Mouse (Mus musculus) NIH3T3 (cell line): ENCODE measurements around the gene Sart3.
"Not testable (repeated sequence)": the region's sequence is repeated elsewhere in the genome, so short reads cannot be mapped to it uniquely, and the experiment has no call there.

Source experiments
- DNase-seq: peaks from one replicate; pipeline ENCODE4 v3.0.0-alpha.2; 2012; ENCODE audit warnings: low read depth

Gene Sart3

GRCm38 (mm10) chr5:113772450-113772895 lies at the start of gene Sart3, which contains the start of gene Iscu:
Gene Sart3, minus strand, starts transcription at chr5:113772510.
Gene Iscu, plus strand, starts transcription at chr5:113772748.
- DNase-seq, result peak; percentile 98

- no peak for DNase-seq
These were observed 46.3 kb upstream of the Sart3 start for GRCm38 (mm10) chr5:113818572-113818971.

- peak; percentile 93 for DNase-seq
These were observed 43.4 kb upstream of the Sart3 start for GRCm38 (mm10) chr5:113815638-113816152.

DNA sequence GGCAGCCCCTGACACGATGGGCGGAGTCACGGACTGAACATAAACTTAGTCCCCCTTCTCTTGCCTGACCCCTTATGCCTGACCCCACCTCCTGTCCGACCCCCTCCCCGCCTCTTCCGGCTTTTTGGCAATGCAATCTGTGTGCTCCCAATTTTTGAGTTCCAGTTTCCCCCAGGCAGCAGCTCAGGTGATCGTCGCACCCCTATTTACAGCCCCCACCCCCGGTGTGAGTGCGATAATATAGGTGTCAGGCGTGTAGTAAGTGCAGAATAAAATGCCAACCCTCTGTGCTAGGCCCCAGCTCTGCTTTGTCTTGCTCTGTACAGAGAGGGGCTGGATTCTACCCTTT lies 42.7 kb upstream of the Sart3 start:
- no peak for DNase-seq

DNA sequence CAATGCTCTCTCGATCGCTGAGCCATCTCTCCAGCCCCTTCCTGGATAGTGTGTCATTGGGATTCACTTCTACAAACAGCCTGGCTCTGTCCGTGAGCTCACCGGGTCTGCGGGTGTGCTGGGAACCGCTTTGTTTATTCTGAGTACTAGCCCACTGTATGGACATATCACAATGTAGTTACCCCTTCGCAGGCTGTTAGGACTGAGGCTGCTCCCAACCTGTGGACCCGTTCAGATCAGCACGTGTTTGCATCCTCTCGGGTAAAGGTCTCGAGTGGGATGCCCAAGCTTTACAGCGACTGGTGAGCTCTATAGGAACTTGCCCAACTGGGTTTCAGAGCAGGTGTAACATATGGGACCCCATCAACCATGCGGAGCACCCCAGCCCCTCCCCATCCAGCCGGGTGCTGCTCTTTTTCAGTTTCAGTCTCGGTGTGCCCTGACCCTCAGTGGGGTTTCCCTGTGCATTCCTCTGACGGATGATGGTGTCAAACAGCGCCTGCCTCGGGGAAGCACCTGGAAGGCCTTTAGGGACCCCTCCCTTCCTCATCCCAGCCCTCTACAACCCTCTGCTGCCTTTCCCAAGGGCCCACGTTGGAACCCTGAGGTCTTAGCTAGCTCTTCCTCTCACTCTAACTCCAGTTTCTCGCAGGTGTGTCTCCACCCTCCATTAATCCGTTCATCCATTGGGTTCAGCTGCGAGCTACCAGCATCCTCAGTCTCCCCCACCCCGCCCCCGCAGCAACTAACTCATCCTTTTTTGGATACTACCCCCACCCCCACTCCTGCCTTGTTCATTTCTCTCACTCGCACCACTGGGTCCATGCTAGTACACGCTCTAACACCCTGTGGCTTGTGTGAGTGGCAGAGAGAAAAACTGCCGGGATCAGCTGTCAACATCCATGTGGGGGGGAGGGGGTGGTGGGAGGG lies 42.1 kb upstream of the Sart3 start:
- DNase-seq, result no peak

DNA sequence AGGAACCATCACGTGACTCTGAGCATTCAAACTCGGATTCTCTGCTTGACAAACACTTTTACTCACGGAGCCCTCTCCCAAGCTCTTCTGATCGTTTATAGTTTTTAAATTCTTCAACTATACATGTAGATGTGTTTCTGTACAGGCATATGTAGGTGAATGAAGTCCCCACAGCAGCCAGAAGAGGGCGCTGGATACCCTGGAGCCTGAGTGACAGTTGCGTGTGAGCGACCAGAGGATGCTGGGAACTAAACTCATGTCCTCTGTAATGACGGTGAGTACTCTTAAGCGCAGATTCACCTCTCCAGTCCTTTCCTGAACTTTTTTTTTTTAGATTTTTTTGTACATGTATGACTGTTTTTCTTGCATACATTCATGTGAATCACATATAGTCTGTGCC lies 41.3 kb upstream of the Sart3 start:
- DNase-seq, result peak; percentile 52

DNA sequence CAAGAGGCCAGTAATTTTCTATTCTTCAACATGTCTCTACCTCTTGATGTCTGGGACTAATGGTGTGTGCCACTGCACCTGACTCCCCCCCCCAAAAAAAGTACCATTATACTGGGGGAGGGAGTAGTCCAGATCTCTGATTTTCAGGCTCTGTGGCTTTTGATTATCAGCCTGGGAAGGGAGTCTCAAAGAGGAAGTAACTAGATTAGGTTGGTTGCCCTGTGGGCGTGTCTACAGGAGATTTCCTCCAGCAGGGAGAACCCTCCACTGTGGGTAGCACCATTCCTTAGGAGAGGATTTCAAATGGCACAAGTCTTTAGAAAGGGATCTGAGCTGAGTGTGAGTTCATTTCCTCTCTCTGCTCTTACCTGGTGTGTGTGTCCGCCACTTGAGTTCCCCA lies 40.3 kb upstream of the Sart3 start:
- no peak for DNase-seq

DNA sequence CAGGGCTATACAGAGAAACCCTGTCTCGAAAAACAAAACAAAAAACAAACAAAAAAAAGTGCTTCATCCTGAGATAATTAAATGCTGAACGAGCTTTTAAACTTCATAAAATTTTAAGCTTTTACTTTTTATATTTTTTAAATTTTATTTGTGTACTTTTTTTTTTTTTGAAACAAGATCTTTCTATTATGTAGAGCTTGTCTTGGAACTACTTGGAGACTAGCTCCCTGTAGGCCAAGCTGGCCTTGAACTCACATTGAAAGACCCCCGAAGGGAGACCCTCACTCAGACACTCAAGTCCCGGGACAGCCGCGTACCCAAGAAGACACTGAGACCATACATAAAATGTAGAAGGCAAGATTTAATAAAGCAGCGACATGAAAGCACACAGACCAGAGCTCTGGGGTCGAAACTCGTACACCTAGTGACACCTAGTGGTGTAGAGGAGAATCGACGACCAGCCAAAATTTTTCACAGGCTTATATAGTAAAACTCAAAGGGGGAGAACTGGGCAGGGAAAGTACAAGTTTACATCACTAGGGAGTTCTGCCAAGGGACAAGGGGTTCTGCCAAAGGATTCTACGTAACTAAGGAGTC lies 39.6 kb upstream of the Sart3 start:
- not testable (repeated sequence) for DNase-seq

- no peak for DNase-seq
These were observed 37.8 kb upstream of the Sart3 start for GRCm38 (mm10) chr5:113810111-113810510.

GRCm38 (mm10) chr5:113808177-113808576 lies 35.9 kb upstream of the Sart3 start:
- DNase-seq, result peak; percentile 81

DNA sequence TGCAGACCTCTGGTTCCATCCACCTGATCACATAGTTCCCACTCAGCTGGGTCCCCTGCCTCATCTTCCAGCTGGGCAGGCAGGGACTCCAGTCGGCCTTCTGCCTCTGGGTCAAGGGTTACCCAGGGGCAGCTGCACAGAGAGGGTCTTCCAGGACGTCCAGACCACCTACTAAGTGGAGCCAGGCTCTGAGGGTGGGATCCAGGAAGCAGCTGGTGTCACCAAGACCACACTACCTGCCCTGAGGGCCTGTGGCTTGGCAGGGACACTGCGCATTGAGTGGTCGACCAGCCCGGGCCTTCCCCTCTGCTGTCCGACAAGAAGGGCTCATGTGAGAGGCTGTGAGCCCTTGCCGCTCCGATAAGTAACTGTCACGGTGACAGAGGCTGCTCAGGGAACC lies 35.4 kb upstream of the Sart3 start:
- DNase-seq, result no peak

DNA sequence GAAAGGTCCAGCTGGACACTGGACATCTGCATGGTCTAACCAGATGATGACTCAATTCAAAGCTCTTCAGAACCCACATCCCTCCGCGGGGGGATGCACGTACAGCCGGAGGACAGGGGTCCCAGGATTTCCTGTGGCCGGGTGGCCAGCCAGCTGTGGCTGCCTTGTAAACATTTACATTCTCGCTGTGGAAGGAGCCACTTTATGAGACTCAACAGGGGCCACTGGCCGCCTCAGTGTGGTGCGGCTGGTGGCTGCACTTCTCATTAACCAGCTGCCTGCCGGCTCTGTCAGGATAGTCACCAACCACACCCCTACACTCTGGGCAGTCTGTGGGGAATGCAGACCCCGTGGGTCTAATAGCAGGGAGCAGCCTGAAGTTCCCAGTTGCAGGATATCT lies 34.1 kb upstream of the Sart3 start:
- DNase-seq, result no peak

GRCm38 (mm10) chr5:113805301-113805700 lies 33.0 kb upstream of the Sart3 start:
- DNase-seq, result no peak

GRCm38 (mm10) chr5:113804395-113804966 lies 32.2 kb upstream of the Sart3 start:
- peak; percentile 46 for DNase-seq

DNA sequence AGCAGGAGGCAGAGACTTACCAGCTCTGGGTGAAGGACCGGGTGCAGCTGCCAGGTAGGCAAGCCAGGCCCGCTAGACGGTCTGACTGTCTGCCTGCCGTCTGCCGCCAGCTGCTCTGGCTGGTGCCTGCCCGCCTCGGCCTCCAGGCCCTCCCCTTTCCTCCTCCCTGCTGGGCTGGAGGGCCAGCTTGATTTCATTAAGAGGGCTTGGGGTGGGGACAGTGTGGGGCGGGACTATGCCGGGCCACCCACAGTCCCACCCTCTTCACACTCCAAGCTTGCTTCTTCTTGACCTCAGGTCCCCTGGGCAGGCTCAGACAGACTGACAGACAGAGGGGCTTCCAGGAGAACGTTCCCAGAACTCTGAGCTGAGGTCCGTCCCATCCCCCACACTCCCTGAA lies 28.0 kb upstream of the Sart3 start, which contains the start of gene Tmem119:
Tmem119 (minus strand) TSS at position 237 of the 400 bp plus-strand sequence.
- peak; percentile 92 for DNase-seq

GRCm38 (mm10) chr5:113799691-113800090 lies 27.4 kb upstream of the Sart3 start:
- peak; percentile 60 for DNase-seq

DNA sequence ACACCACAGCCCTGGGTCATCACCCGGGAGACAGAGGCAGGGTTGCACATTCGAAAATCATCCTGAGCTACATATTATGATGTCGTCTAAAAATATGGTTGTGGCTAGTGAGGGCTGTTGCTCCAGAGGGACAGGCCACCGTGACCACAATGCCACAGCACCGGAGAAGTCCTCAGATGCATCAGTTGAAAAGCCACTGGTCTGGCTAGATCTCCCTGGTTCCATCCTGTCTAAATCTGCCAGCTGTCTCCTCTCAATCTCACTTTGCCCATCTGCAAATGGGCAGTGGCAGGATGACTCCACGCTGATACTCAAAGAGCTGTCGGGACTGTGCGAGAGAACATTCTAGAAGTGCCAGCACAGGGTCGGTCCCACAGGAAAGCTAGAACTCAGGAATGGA lies 26.2 kb upstream of the Sart3 start:
- no peak for DNase-seq

GRCm38 (mm10) chr5:113797149-113797882 lies 25.0 kb upstream of the Sart3 start:
- peak; percentile 28 for DNase-seq

GRCm38 (mm10) chr5:113796401-113797148 lies 24.3 kb upstream of the Sart3 start:
- DNase-seq, result peak; percentile 91

DNA sequence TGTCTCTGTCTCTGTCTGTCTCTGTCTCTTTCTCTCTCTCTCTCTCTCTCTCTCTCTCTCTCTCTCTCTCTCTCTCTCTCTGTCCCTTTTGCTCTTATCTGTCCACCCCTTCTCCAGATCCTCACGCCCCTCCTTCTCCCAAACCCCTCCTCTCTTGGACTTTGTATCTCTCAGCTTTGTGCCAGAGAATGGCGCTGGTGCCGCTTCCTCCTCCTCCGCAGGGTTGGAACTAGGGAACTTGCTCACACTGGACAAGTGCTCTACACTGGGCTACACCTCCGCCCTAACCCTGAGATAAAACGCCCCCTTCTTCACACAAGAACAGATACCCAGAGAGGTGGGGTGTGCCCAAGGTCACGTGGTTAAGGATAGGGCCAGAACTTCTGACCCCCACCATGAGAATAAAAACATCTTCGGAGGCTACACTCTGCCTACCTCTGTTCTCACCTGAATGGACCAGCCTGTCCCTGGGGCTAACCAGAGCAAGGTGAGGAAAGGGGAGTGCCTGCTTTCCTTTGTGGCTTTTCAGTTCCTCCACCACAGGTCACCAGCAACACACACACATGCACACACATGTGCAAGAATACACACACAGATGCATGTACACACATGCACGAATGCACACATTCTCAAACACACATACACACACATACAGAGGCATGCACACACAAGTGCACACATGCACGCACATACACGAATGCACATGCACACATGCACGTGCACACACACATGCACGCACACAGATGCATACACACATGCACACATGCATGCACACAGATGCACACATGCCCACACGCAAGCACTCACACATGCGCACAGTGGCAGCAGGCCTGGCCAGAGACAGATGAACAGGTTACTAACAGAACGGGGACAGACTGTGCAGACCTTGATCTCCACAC lies 19.1 kb upstream of the Sart3 start:
- no peak for DNase-seq
